Mouse (Mus musculus) CH12.LX (cell line): ENCODE measurements around the gene Prrx1. TPM values are rescaled to one million over a fixed set of nuclear protein-coding genes. Genes with fewer than 3 reads are reported as not detected.

Source experiments
- DNase-seq: peaks from one replicate; pipeline ENCODE4 v3.0.0-alpha.2; 2013; ENCODE audit errors: extremely low read depth
- H3K27ac ChIP-seq: 2 replicates; pipeline ENCODE4 v1.5.1; 2012; ENCODE audit warnings: low read depth, mild to moderate bottlenecking, control low read depth, moderate library complexity; ENCODE audit not compliant: insufficient read depth
- H3K27me3 ChIP-seq: replicated peaks from 2 replicates; pipeline ENCODE3; 2012; ENCODE audit warnings: inconsistent platforms
- H3K36me3 ChIP-seq, 2 experiments: replicated peaks in 1 of 2; 2 replicates each; pipeline versions ENCODE3 to v1.6.1; 2012; ENCODE audit warnings: inconsistent platforms in 1 of 2, low read length in 1 of 2, mild to moderate bottlenecking in 1 of 2, mixed read lengths in 1 of 2, moderate library complexity in 1 of 2; ENCODE audit not compliant: control insufficient read depth in 1 of 2, insufficient read depth in 1 of 2
- H3K4me1 ChIP-seq, 2 experiments: 2 replicates each; pipeline ENCODE4 v1.6.1; 2012; ENCODE audit warnings: inconsistent platforms in 1 of 2, moderate library complexity in 1 of 2; ENCODE audit not compliant: insufficient read depth in 2 of 2, control insufficient read depth in 1 of 2
- H3K4me2 ChIP-seq: 2 replicates; pipeline ENCODE4 v1.6.1; 2012; ENCODE audit warnings: low read depth, mild to moderate bottlenecking, control low read depth; ENCODE audit not compliant: poor library complexity, insufficient read depth, severe bottlenecking
- H3K4me3 ChIP-seq, 3 experiments: fragments of 150-350 bp in 1 of 3; sonication (generic) in 1 of 3; replicated peaks in 1 of 3; 2 replicates each; pipeline versions ENCODE3 to v1.5.1; 2011 to 2012; ENCODE audit warnings: low read depth in 2 of 3, low read length in 2 of 3, mild to moderate bottlenecking in 2 of 3, moderate library complexity in 2 of 3, control low read depth in 1 of 3, improper control_type of control experiment in 1 of 3, inconsistent platforms in 1 of 3, mixed read lengths in 1 of 3; ENCODE audit not compliant: poor library complexity in 1 of 3
- H3K79me2 ChIP-seq: replicated peaks from 2 replicates; pipeline ENCODE4 v1.6.1; 2012; ENCODE audit warnings: mild to moderate bottlenecking, moderate library complexity; ENCODE audit not compliant: control insufficient read depth, poor library complexity, insufficient read depth, severe bottlenecking; ENCODE audit errors: extremely low read depth
- H3K9ac ChIP-seq: 2 replicates; pipeline ENCODE4 v1.6.1; 2012; ENCODE audit warnings: low read depth, mild to moderate bottlenecking, control low read depth, moderate library complexity; ENCODE audit not compliant: insufficient read depth
- H3K9me3 ChIP-seq: replicated peaks from 2 replicates; pipeline ENCODE3; 2012; ENCODE audit warnings: low read length, inconsistent platforms, mixed read lengths
- CHD2 ChIP-seq: IDR thresholded peaks from 2 replicates; pipeline ENCODE4 v1.6.1; 2011; ENCODE audit warnings: low read length, improper control_type of control experiment
- E2F4 ChIP-seq: IDR thresholded peaks from 2 replicates; pipeline ENCODE4 v1.6.1; 2011; ENCODE audit warnings: low read depth, low read length, improper control_type of control experiment; ENCODE audit not compliant: insufficient replicate concordance
- GABPA ChIP-seq: IDR thresholded peaks from 2 replicates; pipeline ENCODE4 v1.6.1; 2012; ENCODE audit warnings: low read depth, low read length, improper control_type of control experiment, inconsistent platforms; ENCODE audit not compliant: insufficient replicate concordance
- JUN ChIP-seq: IDR thresholded peaks from 2 replicates; pipeline ENCODE4 v1.6.1; 2011; ENCODE audit warnings: low read depth, mild to moderate bottlenecking, low read length, improper control_type of control experiment, moderate library complexity; ENCODE audit not compliant: insufficient read depth
- MEF2A ChIP-seq: IDR thresholded peaks from 2 replicates; pipeline ENCODE4 v1.6.1; 2014; ENCODE audit warnings: low read depth, mild to moderate bottlenecking, inconsistent platforms, low read length, improper control_type of control experiment, borderline replicate concordance
- MXI1 ChIP-seq: IDR thresholded peaks from 2 replicates; pipeline ENCODE4 v1.6.1; 2011; ENCODE audit warnings: mild to moderate bottlenecking, low read depth, low read length, improper control_type of control experiment
- NELFE ChIP-seq: IDR thresholded peaks from 2 replicates; pipeline ENCODE4 v1.6.1; 2011; ENCODE audit warnings: low read depth, low read length, improper control_type of control experiment
- PAX5 ChIP-seq: IDR thresholded peaks from 2 replicates; pipeline ENCODE4 v1.6.1; 2012; ENCODE audit warnings: low read length, inconsistent platforms, mixed read lengths
- RCOR1 ChIP-seq: conservative IDR thresholded peaks from 2 replicates; pipeline ENCODE4 v1.6.1; 2012; ENCODE audit warnings: low read depth, mild to moderate bottlenecking, inconsistent platforms, low read length, improper control_type of control experiment
- ZKSCAN1 ChIP-seq: IDR thresholded peaks from 2 replicates; pipeline ENCODE4 v1.6.1; 2012; ENCODE audit warnings: low read depth, inconsistent platforms, low read length, improper control_type of control experiment, borderline replicate concordance
- dilution Hi-C: fragments of 300-500 bp; cut with MboI; formaldehyde crosslinking; loops from 2 replicates; pipeline ENCODE4 v1.14.3; 2020; ENCODE audit warnings: low sequenced_read_pairs; ENCODE audit not compliant: extremely low pct_unique_long_range_greater_than_20kb, extremely low pct_ligation_motif_present
- in situ Hi-C: fragments of 300-500 bp; cut with MboI; formaldehyde crosslinking; loops from 3 replicates; pipeline ENCODE4 v1.14.3; 2019; ENCODE audit warnings: low sequenced_read_pairs, low pct_ligation_motif_present, low pct_unique_long_range_greater_than_20kb, mixed read lengths
- polyA plus RNA-seq: library from polyadenylated mRNA; unstranded; fragments of >175 nt; gene quantifications from 2 replicates; pipeline ENCODE4 v1.2.1, GENCODE M21; 2012; ENCODE audit warnings: low read depth; ENCODE audit not compliant: insufficient read length
- total RNA-seq, 2 experiments: library from RNA; depleted of rRNA; stranded (reverse); fragments of 300-350 nt in 1 of 2; fragments of >200 nt in 1 of 2; gene quantifications; 2 replicates each; pipeline ENCODE4 v1.2.3; 2012 to 2014

The Prrx1 gene
- total and polyA plus RNA-seq, 3 experiments, result not detected

- H3K27me3 ChIP-seq, result no peaks in the 10 kb centered on the region
- H3K27ac ChIP-seq, result no peak overlapping the region
- H3K36me3 ChIP-seq, result no peaks in the 10 kb centered on the region
- H3K9ac ChIP-seq, result no peak overlapping the region
- no peak overlapping the region for H3K4me3 ChIP-seq
- TF ChIP-seq PAX5 (no peak), GABPA (no peak), ZKSCAN1 (no peak), MXI1 (no peak), NELFE (no peak), RCOR1 (no peak), CHD2 (no peak), E2F4 (no peak), MEF2A (no peak)
- in situ Hi-C loops, result no loop called here
- no peaks in the 10 kb centered on the region for H3K79me2 ChIP-seq
- peak overlapping the region; percentile 77 for H3K4me2 ChIP-seq
- DNase-seq, result no peak
- H3K4me1 ChIP-seq, result peaks cover 0 to 7% of the 10 kb centered on the region in 2 experiments; a peak in 2 of 4 replicates
- no peaks in the 10 kb centered on the region for H3K9me3 ChIP-seq
- dilution Hi-C loops, result no loop called here
Measured at GRCm38 (mm10) chr1:163313921-163314725, 613 bp upstream of the Prrx1 start.

GRCm38 (mm10) chr1:163311861-163312811, 1.4 kb downstream of the Prrx1 start:
- no peaks in the 10 kb centered on the region for H3K9me3 ChIP-seq
- no peak overlapping the region for H3K4me2 ChIP-seq
- H3K4me3 ChIP-seq, result no peak overlapping the region
- H3K9ac ChIP-seq, result no peak overlapping the region
- dilution Hi-C loops (no loop called here), in situ Hi-C loops (no loop called here)
- no peak overlapping the region for H3K27ac ChIP-seq
- no peaks in the 10 kb centered on the region for H3K36me3 ChIP-seq
- H3K4me1 ChIP-seq, result peaks cover 0 to 7% of the 10 kb centered on the region in 2 experiments; a peak in 2 of 4 replicates
- no peak for DNase-seq
- no peak for TF ChIP-seq JUN
- TF ChIP-seq MXI1, result no peak
- no peaks in the 10 kb centered on the region for H3K27me3 ChIP-seq
- H3K79me2 ChIP-seq, result no peaks in the 10 kb centered on the region
